Mouse (Mus musculus): ENCODE measurements at regions not wholly inside any gene's neighbourhood (a gene's known extent, or its start where the extent isn't known, plus 50 kb on each side); places are given as distances from the start of the nearest gene placed in this dataset.

GRCm38 (mm10) chr1:73541371-73541770, 525.7 kb upstream of the Tnp1 start:
- CTCF ChIA-PET: no interaction called here
- ATAC-seq (no peak), DNase-seq (ENCODE audit: low read depth, low spot score) (no peak)
- no peak for TF ChIP-seq CTCF (IDR thresholded peaks at IDR 0.05)
- POLR2A ChIA-PET: no interaction called here
- in situ Hi-C loops (cut with MboI; ENCODE audit: low pct_unique_long_range_greater_than_20kb): no loop called here
- no peaks in the 10 kb centered on the region for H3K27me3 ChIP-seq

- ATAC-seq (no peak), DNase-seq (ENCODE audit: low read depth, low spot score) (no peak)
- no peak for TF ChIP-seq CTCF (IDR thresholded peaks at IDR 0.05)
- CTCF ChIA-PET: no interaction called here
- H3K27me3 ChIP-seq: no peaks in the 10 kb centered on the region
- POLR2A ChIA-PET: no interaction called here
- in situ Hi-C loops (cut with MboI; ENCODE audit: low pct_unique_long_range_greater_than_20kb): no loop called here
Measured at GRCm38 (mm10) chr1:73538420-73538871, 522.7 kb upstream of the Tnp1 start.

- in situ Hi-C loops (cut with MboI; ENCODE audit: low pct_unique_long_range_greater_than_20kb): no loop called here
- ChIA-PET POLR2A (interaction anchor here (0.7 kb wide), 1 partner anchor 82 kb away, joined by 3 read pairs; no protein-coding TSS in a partner anchor), CTCF (no interaction called here)
- no peak for TF ChIP-seq CTCF (IDR thresholded peaks at IDR 0.05)
- no peak for DNase-seq (ENCODE audit: low read depth, low spot score)
- ATAC-seq: no peak
- H3K27me3 ChIP-seq: no peaks in the 10 kb centered on the region
Measured at GRCm38 (mm10) chr1:73535726-73536265, 520.1 kb upstream of the Tnp1 start.

GRCm38 (mm10) chr1:73533526-73533925, 517.8 kb upstream of the Tnp1 start:
- ChIA-PET POLR2A (interaction anchor here (0.5 kb wide), 1 partner anchor 39 kb away, joined by 3 read pairs; no protein-coding TSS in a partner anchor), CTCF (no interaction called here)
- TF ChIP-seq CTCF (IDR thresholded peaks at IDR 0.05): no peak
- DNase-seq (ENCODE audit: low read depth, low spot score): no peak
- H3K27me3 ChIP-seq: no peaks in the 10 kb centered on the region
- in situ Hi-C loops (cut with MboI; ENCODE audit: low pct_unique_long_range_greater_than_20kb): no loop called here
- no peak for ATAC-seq

GRCm38 (mm10) chr1:73532316-73532715, 516.6 kb upstream of the Tnp1 start:
- DNase-seq (ENCODE audit: low read depth, low spot score) (no peak), ATAC-seq (no peak)
- ChIA-PET POLR2A (no interaction called here), CTCF (interaction anchor here (0.7 kb wide), 1 partner anchor 89 kb away, joined by 3 read pairs; no protein-coding TSS in a partner anchor)
- no peak for TF ChIP-seq CTCF (IDR thresholded peaks at IDR 0.05)
- no peaks in the 10 kb centered on the region for H3K27me3 ChIP-seq
- in situ Hi-C loops (cut with MboI; ENCODE audit: low pct_unique_long_range_greater_than_20kb): no loop called here

GRCm38 (mm10) chr1:73531831-73532230, 516.1 kb upstream of the Tnp1 start:
- DNase-seq (ENCODE audit: low read depth, low spot score) (no peak), ATAC-seq (no peak)
- ChIA-PET CTCF (no interaction called here), POLR2A (no interaction called here)
- in situ Hi-C loops (cut with MboI; ENCODE audit: low pct_unique_long_range_greater_than_20kb): no loop called here
- TF ChIP-seq CTCF (IDR thresholded peaks at IDR 0.05): no peak
- H3K27me3 ChIP-seq: no peaks in the 10 kb centered on the region

GRCm38 (mm10) chr1:73530326-73530725, 514.6 kb upstream of the Tnp1 start:
- in situ Hi-C loops (cut with MboI; ENCODE audit: low pct_unique_long_range_greater_than_20kb): no loop called here

GRCm38 (mm10) chr1:73528623-73529022, 512.9 kb upstream of the Tnp1 start:
- in situ Hi-C loops (cut with MboI; ENCODE audit: low pct_unique_long_range_greater_than_20kb): no loop called here
- ATAC-seq: no peak
- DNase-seq (ENCODE audit: low read depth, low spot score): no peak
- ChIA-PET CTCF (no interaction called here), POLR2A (no interaction called here)
- TF ChIP-seq CTCF (IDR thresholded peaks at IDR 0.05): no peak
- H3K27me3 ChIP-seq: no peaks in the 10 kb centered on the region

More at GRCm38 (mm10) chr1:73530326-73530725, 514.6 kb upstream of the Tnp1 start:
- H3K27me3 ChIP-seq: no peaks in the 10 kb centered on the region
- ChIA-PET POLR2A (no interaction called here), CTCF (no interaction called here)
- DNase-seq (ENCODE audit: low read depth, low spot score) (no peak), ATAC-seq (no peak)
- TF ChIP-seq CTCF (IDR thresholded peaks at IDR 0.05): no peak

GRCm38 (mm10) chr1:73516441-73516840, 500.7 kb upstream of the Tnp1 start:
- no peaks in the 10 kb centered on the region for H3K27me3 ChIP-seq
- POLR2A ChIA-PET: no interaction called here
- CTCF ChIA-PET: no interaction called here
- no peak for ATAC-seq
- no peak for TF ChIP-seq CTCF (IDR thresholded peaks at IDR 0.05)
- in situ Hi-C loops (cut with MboI; ENCODE audit: low pct_unique_long_range_greater_than_20kb): no loop called here
- no peak for DNase-seq (ENCODE audit: low read depth, low spot score)

- H3K27me3 ChIP-seq: no peaks in the 10 kb centered on the region
- ChIA-PET CTCF (no interaction called here), POLR2A (no interaction called here)
- no peak for DNase-seq (ENCODE audit: low read depth, low spot score)
- TF ChIP-seq CTCF (IDR thresholded peaks at IDR 0.05): no peak
- ATAC-seq: no peak
- in situ Hi-C loops (cut with MboI; ENCODE audit: low pct_unique_long_range_greater_than_20kb): no loop called here
Measured at GRCm38 (mm10) chr1:73515781-73516180, 500.1 kb upstream of the Tnp1 start.

- ATAC-seq (no peak), DNase-seq (ENCODE audit: low read depth, low spot score) (no peak)
- in situ Hi-C loops (cut with MboI; ENCODE audit: low pct_unique_long_range_greater_than_20kb): no loop called here
- ChIA-PET CTCF (no interaction called here), POLR2A (no interaction called here)
- no peak for TF ChIP-seq CTCF (IDR thresholded peaks at IDR 0.05)
- no peaks in the 10 kb centered on the region for H3K27me3 ChIP-seq
Measured at GRCm38 (mm10) chr1:73513822-73514221, 498.1 kb upstream of the Tnp1 start.

- ChIA-PET POLR2A (no interaction called here), CTCF (no interaction called here)
- ATAC-seq (no peak), DNase-seq (ENCODE audit: low read depth, low spot score) (no peak)
- no peak for TF ChIP-seq CTCF (IDR thresholded peaks at IDR 0.05)
- in situ Hi-C loops (cut with MboI; ENCODE audit: low pct_unique_long_range_greater_than_20kb): no loop called here
- H3K27me3 ChIP-seq: no peaks in the 10 kb centered on the region
Measured at GRCm38 (mm10) chr1:73512836-73513235, 497.1 kb upstream of the Tnp1 start.
